Mouse (Mus musculus) olfactory bulb, adult 2 months (tissue): ENCODE measurements around the gene Dll4.

Experiments used
- CTCF ChIP-seq: fragments of 200-500 bp; IDR thresholded peaks from 2 replicates; pipeline ENCODE4 v1.5.1; 2012; ENCODE audit warnings: low read depth, mild to moderate bottlenecking, low read length, moderate library complexity; ENCODE audit not compliant: insufficient read depth
- POLR2A ChIP-seq: fragments of 200-500 bp; IDR thresholded peaks from 2 replicates; pipeline ENCODE4 v1.6.1; 2012; ENCODE audit warnings: mild to moderate bottlenecking, low read depth, low read length, moderate library complexity; ENCODE audit not compliant: insufficient read depth

- no peak for TF ChIP-seq POLR2A
- no peak for TF ChIP-seq CTCF
Measured at GRCm38 (mm10) chr2:119377286-119377685, 51.7 kb downstream of the Dll4 start.
